Mouse (Mus musculus) mouse trophoblast stem cell (cell line): ENCODE data around the gene Socs2.

ENCODE experiments used
- in situ Hi-C, 2 experiments: fragments of 300-500 bp; cut with MseI, MboI; formaldehyde crosslinking; loops; 2 replicates in 1 of 2; 3 replicates in 1 of 2; pipeline ENCODE4 v1.15.1; 2025

Socs2 gene

GRCm38 (mm10) chr10:95426207-95427115 lies 9.5 kb upstream of the Socs2 start:
- in situ Hi-C loops = loop anchor here in 1 of 2 experiments (25.0 kb wide), 1 partner anchor 439 kb away; no protein-coding TSS in a partner anchor

DNA sequence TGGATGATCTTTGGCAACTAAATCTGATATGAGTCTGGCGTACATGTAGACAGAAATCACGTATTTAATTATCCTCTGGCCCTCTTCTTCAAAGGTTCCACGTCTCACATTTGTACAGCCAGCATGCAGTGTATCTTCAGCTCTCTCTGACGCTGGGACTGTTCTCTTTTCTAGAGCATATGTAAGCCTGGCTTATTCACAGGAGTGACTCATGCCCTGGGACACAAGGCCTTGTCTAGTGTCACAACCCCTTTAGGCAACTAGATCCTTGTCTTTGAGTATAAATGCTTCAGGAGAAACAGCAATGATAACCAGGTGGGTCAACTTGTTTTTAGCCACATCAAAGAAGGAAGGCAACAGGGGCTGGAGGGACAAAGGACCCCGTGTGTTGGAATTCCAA lies 5.7 kb upstream of the Socs2 start:
- in situ Hi-C loops = no loop called here

- in situ Hi-C loops = no loop called here
Observed at GRCm38 (mm10) chr10:95420284-95420683, 3.3 kb upstream of the Socs2 start.

- in situ Hi-C loops = loop anchor here in 1 of 2 experiments (10.0 kb wide), 1 partner anchor 425 kb away; no protein-coding TSS in a partner anchor
Observed at GRCm38 (mm10) chr10:95419726-95420125, 2.7 kb upstream of the Socs2 start.

DNA sequence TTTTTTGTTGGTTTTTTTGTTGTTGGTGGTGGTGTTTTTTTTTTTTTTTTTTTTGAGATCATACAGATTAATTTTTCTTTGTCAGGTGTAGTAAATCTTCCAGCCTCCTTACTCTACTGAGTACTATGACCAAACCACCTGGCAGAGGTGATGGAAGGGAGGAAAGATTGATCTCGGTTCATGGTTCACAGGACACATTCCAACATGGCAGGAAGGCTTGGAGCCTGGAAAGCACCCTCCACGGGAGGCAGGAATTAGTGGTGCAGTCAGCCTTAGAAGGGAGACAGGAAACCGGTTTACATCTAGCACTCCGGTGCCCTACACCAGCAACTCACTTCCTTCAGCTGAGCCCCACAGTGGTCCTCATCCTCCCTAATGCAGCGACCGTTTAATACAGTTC lies 1.7 kb upstream of the Socs2 start:
- in situ Hi-C loops = loop anchor here in 1 of 2 experiments (10.0 kb wide), 1 partner anchor 424 kb away; no protein-coding TSS in a partner anchor

GRCm38 (mm10) chr10:95417496-95418236 lies 686 bp upstream of the Socs2 start:
- in situ Hi-C loops = loop anchor here in 1 of 2 experiments (10.0 kb wide), 1 partner anchor 423 kb away; no protein-coding TSS in a partner anchor

- in situ Hi-C loops = loop anchor here in 1 of 2 experiments (10.0 kb wide), 1 partner anchor 422 kb away; no protein-coding TSS in a partner anchor
Observed at GRCm38 (mm10) chr10:95416361-95416684, 657 bp downstream of the Socs2 start.

GRCm38 (mm10) chr10:95415533-95416360 lies 1.2 kb downstream of the Socs2 start:
- in situ Hi-C loops = loop anchor here in 1 of 2 experiments (10.0 kb wide), 1 partner anchor 421 kb away; no protein-coding TSS in a partner anchor

DNA sequence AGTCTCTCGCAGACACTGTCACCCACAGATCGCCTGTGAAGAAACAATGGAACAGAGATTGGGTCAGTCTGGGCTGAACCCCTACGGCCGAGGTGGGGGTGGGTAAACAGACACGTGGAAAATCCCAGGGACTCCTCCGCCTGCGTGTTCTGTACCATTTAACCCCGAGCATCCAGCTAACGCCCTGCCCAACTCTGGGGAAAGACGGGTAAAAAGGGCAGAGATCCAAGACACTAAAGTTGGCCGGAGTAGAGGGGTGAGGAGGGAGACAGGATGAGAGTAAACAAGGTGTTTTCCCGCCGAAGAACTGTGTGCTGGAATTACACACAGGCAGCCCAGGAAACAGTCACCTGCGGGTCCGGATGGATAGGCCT lies 1.8 kb downstream of the Socs2 start:
- in situ Hi-C loops = loop anchor here in 1 of 2 experiments (10.0 kb wide), 1 partner anchor 420 kb away; no protein-coding TSS in a partner anchor

DNA sequence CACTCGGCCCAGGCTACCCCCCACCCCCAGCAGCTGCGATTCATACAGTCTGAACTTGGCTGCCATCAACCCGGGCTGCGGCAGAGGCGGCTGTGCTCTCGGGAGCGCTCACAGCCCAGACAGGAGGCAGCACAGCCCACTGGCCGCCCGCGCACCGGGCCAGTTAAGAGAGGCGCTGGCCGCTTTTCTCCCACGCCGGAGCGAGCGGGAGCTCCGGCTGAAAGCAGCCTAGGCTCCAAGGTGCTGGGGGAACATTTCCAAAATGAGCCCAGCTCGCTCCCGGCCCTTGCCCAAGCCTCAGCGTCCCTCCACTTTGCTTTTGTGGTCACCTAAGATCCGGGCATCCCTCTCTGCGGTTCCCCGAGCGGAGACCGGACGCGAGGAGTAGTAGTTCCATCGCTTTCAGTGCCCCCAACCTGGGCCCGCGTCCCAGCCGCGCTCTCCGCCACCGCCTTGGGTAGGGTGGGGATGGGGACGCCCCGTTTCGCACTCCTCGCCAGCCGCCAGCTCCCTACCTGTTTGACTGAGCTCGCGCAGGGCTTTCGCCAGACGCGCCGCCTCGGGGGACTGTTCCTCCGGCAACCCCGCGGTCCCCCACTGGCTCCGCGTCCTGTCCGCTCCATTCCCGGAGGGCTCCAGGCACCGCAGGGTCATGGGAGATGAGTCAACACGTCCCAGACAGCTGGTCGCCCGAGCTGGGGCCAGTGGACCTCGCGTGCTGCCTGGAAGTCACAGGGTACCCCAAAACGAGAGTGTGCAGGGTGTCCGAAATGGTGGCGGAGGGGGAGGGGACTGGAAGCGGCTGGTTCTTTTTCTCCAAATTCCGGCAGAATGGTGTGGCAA lies 2.4 kb downstream of the Socs2 start:
- in situ Hi-C loops = loop anchor here in 1 of 2 experiments (10.0 kb wide), 1 partner anchor 420 kb away; no protein-coding TSS in a partner anchor

GRCm38 (mm10) chr10:95411139-95411538 lies 5.8 kb downstream of the Socs2 start:
- in situ Hi-C loops = loop anchor here in 1 of 2 experiments (10.0 kb wide), 1 partner anchor 416 kb away; no protein-coding TSS in a partner anchor

DNA sequence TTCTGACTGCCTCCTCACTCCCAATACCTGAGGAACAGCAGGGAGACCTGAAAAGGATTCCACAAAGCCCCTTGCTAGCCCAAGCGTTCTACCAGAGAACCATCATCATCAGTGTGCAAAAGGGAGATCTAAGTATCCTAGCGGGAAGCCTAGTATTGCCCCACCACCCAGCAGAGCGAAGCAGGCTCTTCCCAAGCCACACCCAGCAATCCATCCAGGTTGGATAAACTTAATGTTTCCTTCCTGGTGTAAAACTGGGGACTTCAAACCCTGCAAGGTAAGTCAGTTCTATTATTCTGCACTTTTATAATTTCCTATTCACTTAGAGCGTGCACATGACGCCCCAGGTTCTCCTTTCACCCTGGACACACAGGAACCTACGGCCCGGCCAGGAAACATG lies 6.3 kb downstream of the Socs2 start:
- in situ Hi-C loops = loop anchor here in 1 of 2 experiments (10.0 kb wide), 1 partner anchor 416 kb away; no protein-coding TSS in a partner anchor

DNA sequence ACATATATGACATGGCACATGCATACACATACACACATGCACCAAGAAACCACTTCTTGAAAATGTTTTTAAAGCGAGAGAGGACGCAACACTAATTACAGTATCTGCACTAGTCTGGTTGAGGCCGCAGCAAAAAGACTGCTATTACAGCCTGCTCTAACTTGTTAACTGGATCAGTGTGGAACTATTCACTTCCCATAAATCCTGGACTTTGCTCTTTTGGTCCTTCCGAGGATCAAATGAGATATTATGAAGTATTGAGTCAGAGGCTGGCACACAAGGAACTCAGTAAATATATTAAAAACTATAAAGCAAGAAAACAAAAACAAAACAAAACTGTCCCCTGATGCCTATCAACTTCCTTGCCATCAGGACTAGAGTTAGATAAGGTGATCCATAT lies 6.8 kb downstream of the Socs2 start:
- in situ Hi-C loops = loop anchor here in 1 of 2 experiments (10.0 kb wide), 1 partner anchor 415 kb away; no protein-coding TSS in a partner anchor

DNA sequence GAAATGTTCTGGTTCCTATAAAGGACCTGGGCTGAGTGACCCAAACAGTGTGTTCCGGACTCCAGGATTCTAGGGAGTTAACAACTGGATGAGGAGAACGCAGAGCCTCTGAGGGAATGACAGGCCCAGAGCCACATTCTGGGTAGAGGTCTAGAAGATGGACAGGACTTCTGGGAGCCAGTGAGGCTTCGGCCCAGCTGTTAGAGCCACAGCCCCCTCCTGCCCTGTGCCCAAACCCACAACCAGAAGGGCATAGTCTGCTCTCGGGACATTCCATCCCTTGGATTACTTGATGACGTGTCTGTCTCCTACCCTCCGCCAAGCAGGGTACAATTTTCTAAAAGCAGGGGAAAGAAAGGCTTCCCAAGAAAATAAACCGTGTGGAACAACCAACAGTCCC lies 7.8 kb downstream of the Socs2 start:
- in situ Hi-C loops = no loop called here

- in situ Hi-C loops = no loop called here
Observed at GRCm38 (mm10) chr10:95408487-95408886, 8.5 kb downstream of the Socs2 start.

GRCm38 (mm10) chr10:95407541-95408160 lies 9.3 kb downstream of the Socs2 start:
- in situ Hi-C loops = no loop called here

GRCm38 (mm10) chr10:95404774-95405173 lies 12.2 kb downstream of the Socs2 start:
- in situ Hi-C loops = no loop called here

DNA sequence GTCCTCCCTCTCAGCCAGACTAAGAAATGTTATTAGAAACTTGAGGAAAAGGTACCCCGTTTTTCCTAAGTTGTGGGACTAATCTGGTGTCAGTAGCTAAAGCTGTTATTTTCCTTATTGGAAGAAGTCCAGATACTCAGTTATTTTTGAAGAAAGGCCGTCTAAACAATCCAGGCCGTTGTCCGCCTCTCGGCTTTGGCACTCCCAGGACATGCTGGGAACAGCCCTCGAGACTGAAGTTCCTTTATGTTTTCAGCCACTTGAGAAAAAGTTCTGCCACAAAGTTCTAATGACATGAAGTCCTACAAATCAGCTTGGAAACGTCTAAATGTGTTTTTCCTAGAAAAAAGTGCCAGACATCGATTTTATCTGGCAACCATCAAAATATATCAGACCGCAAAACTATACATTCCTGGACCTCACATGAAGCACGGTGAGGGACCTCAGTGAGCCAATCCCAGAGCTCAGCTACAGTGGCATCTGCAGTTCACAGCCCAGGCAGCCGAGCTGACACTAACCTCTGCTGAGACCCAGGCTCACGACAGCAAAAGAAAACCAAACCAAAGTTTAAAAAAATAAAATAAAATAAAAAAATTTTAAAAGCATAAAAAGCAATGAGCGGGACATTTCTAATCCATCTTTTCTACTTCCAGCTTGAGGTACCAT lies 17.2 kb downstream of the Socs2 start:
- in situ Hi-C loops = no loop called here

GRCm38 (mm10) chr10:95398489-95398888 lies 18.5 kb downstream of the Socs2 start:
- in situ Hi-C loops = no loop called here
